Mouse (Mus musculus) layer of hippocampus, adult 2 months (tissue): ENCODE measurements around the gene Hspb7. TPM values are rescaled to one million over a fixed set of nuclear protein-coding genes. Genes with fewer than 3 reads are reported as not detected.

Experiments used
- DNase-seq, 2 experiments: peaks; one replicate each; pipeline ENCODE4 v3.0.0; 2022; ENCODE audit warnings: low spot score in 2 of 2
- H3K27ac ChIP-seq: fragments of 200-600 bp; 2 replicates; pipeline ENCODE4 v1.8.1; 2022
- H3K4me3 ChIP-seq: fragments of 200-600 bp; 2 replicates; pipeline ENCODE4 v1.8.1; 2022; ENCODE audit warnings: mild to moderate bottlenecking
- CTCF ChIP-seq: fragments of 200-600 bp; conservative IDR thresholded peaks from 2 replicates; pipeline ENCODE4 v1.8.1; 2022; ENCODE audit warnings: antibody characterized with exemption, mild to moderate bottlenecking, moderate library complexity
- long read RNA-seq, 2 experiments: library from polyadenylated mRNA; stranded (forward); transcript quantifications; one replicate each; pipeline ENCODE4 v2.0.0; 2021; ENCODE audit warnings: borderline mapping rate in 2 of 2
- total RNA-seq, 2 experiments: library from RNA; stranded (reverse); gene quantifications; 2 replicates each; pipeline ENCODE4 v1.2.3; 2021

The Hspb7 gene
- total RNA-seq = under 1 TPM in 1 of 2 experiments, not detected in 1; 0.12 TPM
- long read RNA-seq, experiment 1 = 0 reads
- long read RNA-seq, experiment 2 = 0 reads

GRCm38 (mm10) chr4:141420192-141420829, at the start of gene Hspb7:
Hspb7 (plus strand) TSS chr4:141420779.
- no peak for TF ChIP-seq CTCF
- Histone ChIP-seq H3K4me3 (no peak within 1 kb of the TSS), H3K27ac (no peak within 1 kb of the TSS)
- DNase-seq = no peak

- H3K4me3 ChIP-seq = no peak overlapping the region
These were observed 48.2 kb upstream of the Hspb7 start for GRCm38 (mm10) chr4:141372426-141372825.

GRCm38 (mm10) chr4:141379674-141380073, 40.9 kb upstream of the Hspb7 start:
- no peak for TF ChIP-seq CTCF
- Histone ChIP-seq H3K4me3 (no peak overlapping the region), H3K27ac (no peak overlapping the region)
- no peak for DNase-seq

More at GRCm38 (mm10) chr4:141372426-141372825, 48.2 kb upstream of the Hspb7 start:
- no peak overlapping the region for H3K27ac ChIP-seq
- DNase-seq = no peak
- no peak for TF ChIP-seq CTCF

GRCm38 (mm10) chr4:141382406-141382805, 38.2 kb upstream of the Hspb7 start:
- Histone ChIP-seq H3K27ac (no peak overlapping the region), H3K4me3 (peak overlapping the region; percentile 33)
- DNase-seq = no peak
- TF ChIP-seq CTCF = peak; percentile 41

GRCm38 (mm10) chr4:141385275-141385674, 35.3 kb upstream of the Hspb7 start:
- H3K4me3 ChIP-seq = no peak overlapping the region
- TF ChIP-seq CTCF = peak; percentile 88
- H3K27ac ChIP-seq = no peak overlapping the region
- peak in 1 of 2 experiments; percentile 30 for DNase-seq

GRCm38 (mm10) chr4:141386150-141386549, 34.4 kb upstream of the Hspb7 start:
- no peak overlapping the region for H3K27ac ChIP-seq
- DNase-seq = no peak
- TF ChIP-seq CTCF = peak; percentile 49
- H3K4me3 ChIP-seq = no peak overlapping the region

- H3K27ac ChIP-seq = no peak overlapping the region
- no peak overlapping the region for H3K4me3 ChIP-seq
- DNase-seq = peak; percentile 37 to 72
- TF ChIP-seq CTCF = peak; percentile 88
These were observed 33.3 kb upstream of the Hspb7 start for GRCm38 (mm10) chr4:141387093-141387784.

- Histone ChIP-seq H3K27ac (no peak overlapping the region), H3K4me3 (no peak overlapping the region)
- no peak for DNase-seq
- TF ChIP-seq CTCF = no peak
These were observed 32.6 kb upstream of the Hspb7 start for GRCm38 (mm10) chr4:141387933-141388332.

GRCm38 (mm10) chr4:141389366-141390150, 31.0 kb upstream of the Hspb7 start:
- no peak for TF ChIP-seq CTCF
- no peak for DNase-seq
- Histone ChIP-seq H3K27ac (no peak overlapping the region), H3K4me3 (no peak overlapping the region)

- no peak overlapping the region for H3K27ac ChIP-seq
- TF ChIP-seq CTCF = no peak
- no peak for DNase-seq
- no peak overlapping the region for H3K4me3 ChIP-seq
These were observed 29.3 kb upstream of the Hspb7 start for GRCm38 (mm10) chr4:141391293-141391692.

- DNase-seq = no peak
- no peak overlapping the region for H3K27ac ChIP-seq
- H3K4me3 ChIP-seq = no peak overlapping the region
- TF ChIP-seq CTCF = no peak
These were observed 25.8 kb upstream of the Hspb7 start for GRCm38 (mm10) chr4:141394751-141395150.

GRCm38 (mm10) chr4:141397861-141398260, 22.7 kb upstream of the Hspb7 start:
- no peak for DNase-seq
- no peak overlapping the region for H3K4me3 ChIP-seq
- H3K27ac ChIP-seq = no peak overlapping the region
- no peak for TF ChIP-seq CTCF

- H3K4me3 ChIP-seq = no peak within 1 kb of the TSS
- TF ChIP-seq CTCF = no peak
- no peak for DNase-seq
- no peak within 1 kb of the TSS for H3K27ac ChIP-seq
These were observed 22.0 kb upstream of the Hspb7 start, which contains the start of gene Clcnka for GRCm38 (mm10) chr4:141398545-141398944. Clcnka (minus strand) TSS chr4:141398724.
